Mouse (Mus musculus) liver, embryonic 11.5 days (tissue): ENCODE measurements around the gene Anks1. TPM values are rescaled to one million over a fixed set of nuclear protein-coding genes. Genes with fewer than 3 reads are reported as not detected.

Experiments
- ATAC-seq: fragments of 200-750 bp; cut with Nextera tagmentation; replicated peaks from 2 replicates; pipeline ENCODE4 v1.8.0; 2017; ENCODE audit warnings: moderate number of reproducible peaks, mild to moderate bottlenecking, moderate TSS enrichment, moderate library complexity; ENCODE audit not compliant: low FRiP score
- DNase-seq: peaks from one replicate; pipeline ENCODE4 v3.0.0-alpha.2; 2017; ENCODE audit warnings: low spot score
- H3K27ac ChIP-seq: fragments of 300-500 bp; sonication (generic); 2 replicates; pipeline ENCODE4 v1.5.1; 2014; ENCODE audit warnings: mild to moderate bottlenecking, low read depth, low read length, control low read depth
- H3K27me3 ChIP-seq: fragments of 300-500 bp; sonication (generic); replicated peaks from 2 replicates; pipeline ENCODE4 v1.6.1; 2014; ENCODE audit warnings: low read length, mixed read lengths; ENCODE audit not compliant: control insufficient read depth, insufficient read depth
- H3K36me3 ChIP-seq: fragments of 300-500 bp; sonication (generic); 2 replicates; pipeline ENCODE4 v1.6.1; 2014; ENCODE audit warnings: mild to moderate bottlenecking, low read length, moderate library complexity, mixed read lengths; ENCODE audit not compliant: control insufficient read depth, insufficient read depth
- H3K4me1 ChIP-seq: fragments of 300-500 bp; sonication (generic); replicated peaks from 2 replicates; pipeline ENCODE4 v1.6.1; 2014; ENCODE audit warnings: low read length, mixed read lengths; ENCODE audit not compliant: control insufficient read depth, insufficient read depth
- H3K4me2 ChIP-seq: fragments of 300-500 bp; sonication (generic); 2 replicates; pipeline ENCODE4 v1.6.1; 2014; ENCODE audit warnings: mild to moderate bottlenecking, control low read depth, moderate library complexity
- H3K4me3 ChIP-seq: fragments of 300-500 bp; sonication (generic); 2 replicates; pipeline ENCODE4 v1.5.1; 2014; ENCODE audit warnings: low read depth, low read length, control low read depth
- H3K9ac ChIP-seq: fragments of 300-500 bp; sonication (generic); 2 replicates; pipeline ENCODE4 v1.6.1; 2014; ENCODE audit warnings: low read depth, low read length, control low read depth
- H3K9me3 ChIP-seq: fragments of 300-500 bp; sonication (generic); 2 replicates; pipeline ENCODE4 v1.6.1; 2016; ENCODE audit warnings: low read length, inconsistent platforms, mixed read lengths; ENCODE audit not compliant: control insufficient read depth
- WGBS: fragments of 180-500 bp; shearing (Covaris S2); extraction: QIAGEN DNeasy Blood & Tissue Kit; methylation state at CpG from one replicate; pipeline ENCODE4 v1.1.7; 2014; 5-methylcytosine and 5-hydroxymethylcytosine counted together
- polyA plus RNA-seq: library from polyadenylated mRNA; unstranded; fragments of >200 nt; fragmentation: Nextera tagmentation; extraction: Ambion mirVana; gene quantifications from 2 replicates; pipeline ENCODE4 v1.2.1, GENCODE M21; 2014

Gene Anks1
- polyA plus RNA-seq, 1 experiment from 2014 or later: 8.9 TPM

GRCm38 (mm10) chr17:27922174-27922712 is 13.1 kb downstream of the Anks1 start:
- 85% methylated on average over 11 of the region's 11 CpGs for WGBS
- Histone ChIP-seq H3K4me2 (no peak overlapping the region), H3K27ac (no peak overlapping the region), H3K36me3 (no peaks in the 10 kb centered on the region), H3K4me1 (0 out of 2 replicates have a peak, but pooled peaks cover 2% of the 10 kb centered on the region), H3K27me3 (no peaks in the 10 kb centered on the region), H3K9ac (no peak overlapping the region), H3K4me3 (no peak overlapping the region), H3K9me3 (no peaks in the 10 kb centered on the region)
- ATAC-seq: no peak
- no peak for DNase-seq

- H3K27me3 ChIP-seq: no peaks in the 10 kb centered on the region
- 86% methylated on average over 4 of the region's 4 CpGs for WGBS
- no peak overlapping the region for H3K9ac ChIP-seq
- H3K4me2 ChIP-seq: no peak overlapping the region
- ATAC-seq (no peak), DNase-seq (no peak)
- no peak overlapping the region for H3K27ac ChIP-seq
- H3K4me1 ChIP-seq: no peaks in the 10 kb centered on the region
- H3K9me3 ChIP-seq: no peaks in the 10 kb centered on the region
- H3K4me3 ChIP-seq: no peak overlapping the region
- H3K36me3 ChIP-seq: no peaks in the 10 kb centered on the region
Observed at GRCm38 (mm10) chr17:27925054-27925453, 15.9 kb downstream of the Anks1 start.

GRCm38 (mm10) chr17:27925504-27925903 is 16.4 kb downstream of the Anks1 start:
- Histone ChIP-seq H3K4me1 (no peaks in the 10 kb centered on the region), H3K27ac (no peak overlapping the region), H3K9ac (no peak overlapping the region), H3K4me2 (no peak overlapping the region), H3K4me3 (no peak overlapping the region), H3K27me3 (no peaks in the 10 kb centered on the region), H3K9me3 (no peaks in the 10 kb centered on the region), H3K36me3 (no peaks in the 10 kb centered on the region)
- WGBS: 79% methylated on average over 7 of the region's 7 CpGs
- DNase-seq (no peak), ATAC-seq (no peak)

- 85% methylated on average over 5 of the region's 5 CpGs for WGBS
- no peak overlapping the region for H3K27ac ChIP-seq
- H3K4me1 ChIP-seq: no peaks in the 10 kb centered on the region
- H3K36me3 ChIP-seq: no peaks in the 10 kb centered on the region
- H3K27me3 ChIP-seq: no peaks in the 10 kb centered on the region
- DNase-seq: no peak
- no peak overlapping the region for H3K4me3 ChIP-seq
- no peak for ATAC-seq
- no peaks in the 10 kb centered on the region for H3K9me3 ChIP-seq
- H3K4me2 ChIP-seq: no peak overlapping the region
- no peak overlapping the region for H3K9ac ChIP-seq
Observed at GRCm38 (mm10) chr17:27930291-27930690, 21.2 kb downstream of the Anks1 start.

GRCm38 (mm10) chr17:27931826-27932225 is 22.7 kb downstream of the Anks1 start:
- WGBS: 80% methylated on average over 4 of the region's 4 CpGs
- no peaks in the 10 kb centered on the region for H3K4me1 ChIP-seq
- H3K9ac ChIP-seq: no peak overlapping the region
- ATAC-seq: no peak
- no peak overlapping the region for H3K4me2 ChIP-seq
- H3K27ac ChIP-seq: no peak overlapping the region
- H3K27me3 ChIP-seq: no peaks in the 10 kb centered on the region
- H3K36me3 ChIP-seq: no peaks in the 10 kb centered on the region
- H3K4me3 ChIP-seq: no peak overlapping the region
- no peaks in the 10 kb centered on the region for H3K9me3 ChIP-seq
- DNase-seq: no peak

GRCm38 (mm10) chr17:27934136-27934910 is 25.2 kb downstream of the Anks1 start:
- WGBS: 86% methylated on average over 10 of the region's 10 CpGs
- Histone ChIP-seq H3K27ac (no peak overlapping the region), H3K9me3 (no peaks in the 10 kb centered on the region), H3K27me3 (no peaks in the 10 kb centered on the region), H3K4me3 (no peak overlapping the region), H3K9ac (no peak overlapping the region), H3K4me2 (no peak overlapping the region), H3K36me3 (no peaks in the 10 kb centered on the region), H3K4me1 (peaks cover 6% of the 10 kb centered on the region; the same call in 1 of the 2 replicates)
- DNase-seq (no peak), ATAC-seq (no peak)

- Histone ChIP-seq H3K36me3 (no peaks in the 10 kb centered on the region), H3K4me3 (no peak overlapping the region), H3K4me1 (peaks cover 6% of the 10 kb centered on the region), H3K9ac (no peak overlapping the region), H3K27me3 (no peaks in the 10 kb centered on the region), H3K27ac (no peak overlapping the region), H3K4me2 (no peak overlapping the region), H3K9me3 (no peaks in the 10 kb centered on the region)
- ATAC-seq (no peak), DNase-seq (no peak)
- 69% methylated on average over 3 of the region's 3 CpGs for whole genome bisulfite sequencing
Observed at GRCm38 (mm10) chr17:27935091-27935490, 26.0 kb downstream of the Anks1 start.

GRCm38 (mm10) chr17:27937054-27937615 is 28.0 kb downstream of the Anks1 start:
- DNase-seq (no peak), ATAC-seq (no peak)
- H3K4me3 ChIP-seq: no peak overlapping the region
- 88% methylated on average over 4 of the region's 4 CpGs for WGBS
- peaks cover 8% of the 10 kb centered on the region for H3K4me1 ChIP-seq
- no peak overlapping the region for H3K27ac ChIP-seq
- no peak overlapping the region for H3K4me2 ChIP-seq
- no peaks in the 10 kb centered on the region for H3K27me3 ChIP-seq
- H3K9ac ChIP-seq: no peak overlapping the region
- H3K36me3 ChIP-seq: no peaks in the 10 kb centered on the region
- H3K9me3 ChIP-seq: no peaks in the 10 kb centered on the region
